Mouse (Mus musculus): ENCODE data around the gene Tes. TPM values are rescaled to one million over a fixed set of nuclear protein-coding genes. Genes with fewer than 3 reads are reported as not detected.

Gene Tes
- 74.2 and 79.4 TPM in 2 replicates for polyA plus RNA-seq (2015; fragmentation: Nextera tagmentation; extraction: Ambion mirVana)

DNA sequence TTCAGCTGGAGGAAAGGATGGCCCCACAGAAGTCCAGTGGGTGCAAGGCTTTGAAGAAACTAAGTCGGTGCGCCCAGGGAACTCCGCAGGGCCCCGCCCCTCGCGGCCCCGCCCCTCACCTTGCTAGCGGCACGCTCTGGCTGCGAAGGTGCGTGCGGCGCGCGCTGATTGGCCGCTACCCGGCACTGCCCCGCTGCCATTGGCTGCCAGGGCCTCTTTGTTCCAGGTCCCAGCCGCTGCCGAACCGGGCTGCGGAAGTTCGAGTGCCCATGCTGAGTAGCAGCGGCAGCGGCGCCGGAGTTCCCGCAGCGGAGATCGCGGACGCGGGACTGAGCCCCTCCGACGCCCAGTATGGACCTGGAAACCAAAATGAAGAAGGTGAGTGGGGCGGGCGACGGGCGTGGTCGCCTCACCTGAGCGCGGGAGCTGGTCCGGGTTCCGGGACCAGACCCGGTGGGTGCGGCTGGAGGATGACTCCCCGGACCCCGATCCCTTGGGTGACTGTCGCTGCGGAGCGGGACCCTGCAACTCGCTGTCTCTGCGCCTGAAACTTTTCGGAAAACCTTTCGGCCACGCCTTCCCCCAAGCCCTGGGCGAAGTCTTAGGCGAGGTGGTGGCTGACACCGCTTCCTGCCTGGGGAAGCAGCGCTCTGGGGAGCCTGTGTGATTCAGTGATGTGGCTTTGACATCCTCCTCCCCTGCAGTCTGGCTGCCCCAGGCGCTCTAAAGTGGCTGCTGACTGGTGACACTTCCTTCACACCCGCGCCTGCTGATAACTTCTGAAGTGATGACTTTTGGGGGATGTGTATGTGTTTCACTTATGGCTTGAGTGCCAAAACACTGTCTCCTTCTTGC lies at the start of gene Tes:
TSS of gene Tes (plus strand) at position 214 of the 855 bp plus-strand sequence.
- Histone ChIP-seq H3K9me3 (ENCODE audit: control insufficient read depth) (no peaks in the 10 kb centered on the region), H3K27ac (ENCODE audit: low read depth, low read length) (peak within 1 kb of the TSS; percentile 83), H3K4me2 (replicated peaks; ENCODE audit: low read depth) (peak within 1 kb of the TSS; percentile 89), H3K36me3 (ENCODE audit: control insufficient read depth, insufficient read depth) (no peaks in the 10 kb centered on the region), H3K4me1 (replicated peaks; ENCODE audit: control insufficient read depth, insufficient read depth, low read length) (no peaks in the 10 kb centered on the region), H3K4me3 (ENCODE audit: low read depth, low read length) (peak within 1 kb of the TSS; percentile 67), H3K9ac (ENCODE audit: low read depth, low read length) (peak within 1 kb of the TSS; percentile 80), H3K27me3 (replicated peaks; ENCODE audit: control insufficient read depth, insufficient read depth, low read length) (no peaks in the 10 kb centered on the region)
- peak; percentile 91 for ATAC-seq
- WGBS, result under 1% methylated on average over 63 of the region's 63 CpGs
- no peak for TF ChIP-seq CTCF (IDR thresholded peaks at IDR 0.05; ENCODE audit: low read depth)

DNA sequence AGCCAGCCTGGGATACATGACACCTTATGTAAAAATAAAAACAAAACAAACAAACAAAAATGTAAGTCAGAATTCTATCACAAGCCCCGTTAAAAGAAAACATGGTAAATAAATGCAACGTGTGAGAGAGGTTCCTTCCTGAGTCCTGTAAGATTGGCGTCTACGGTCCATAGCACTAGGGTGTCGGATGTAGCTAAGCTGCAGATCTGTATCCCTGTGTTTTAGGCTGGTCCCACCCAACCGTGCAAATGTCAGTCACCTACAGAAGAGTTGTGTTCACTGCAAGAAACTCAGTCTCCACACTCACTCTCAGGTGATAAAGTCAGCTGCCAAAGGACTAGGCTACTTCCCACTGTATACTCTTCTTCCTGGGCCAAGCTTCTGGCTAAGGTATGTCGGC lies 39.1 kb upstream of the Tes start:
- Histone ChIP-seq H3K27me3 (replicated peaks; ENCODE audit: control insufficient read depth, insufficient read depth, low read length) (no peaks in the 10 kb centered on the region), H3K27ac (ENCODE audit: low read depth, low read length) (no peak overlapping the region), H3K9ac (ENCODE audit: low read depth, low read length) (no peak overlapping the region), H3K4me1 (replicated peaks; ENCODE audit: control insufficient read depth, insufficient read depth, low read length) (no peaks in the 10 kb centered on the region), H3K9me3 (ENCODE audit: control insufficient read depth) (no peaks in the 10 kb centered on the region), H3K4me3 (ENCODE audit: low read depth, low read length) (no peak overlapping the region), H3K4me2 (replicated peaks; ENCODE audit: low read depth) (no peak overlapping the region), H3K36me3 (ENCODE audit: control insufficient read depth, insufficient read depth) (no peaks in the 10 kb centered on the region)
- no peak for ATAC-seq
- TF ChIP-seq CTCF (IDR thresholded peaks at IDR 0.05; ENCODE audit: low read depth), result no peak
- WGBS, result 73% methylated on average over 7 of the region's 7 CpGs

DNA sequence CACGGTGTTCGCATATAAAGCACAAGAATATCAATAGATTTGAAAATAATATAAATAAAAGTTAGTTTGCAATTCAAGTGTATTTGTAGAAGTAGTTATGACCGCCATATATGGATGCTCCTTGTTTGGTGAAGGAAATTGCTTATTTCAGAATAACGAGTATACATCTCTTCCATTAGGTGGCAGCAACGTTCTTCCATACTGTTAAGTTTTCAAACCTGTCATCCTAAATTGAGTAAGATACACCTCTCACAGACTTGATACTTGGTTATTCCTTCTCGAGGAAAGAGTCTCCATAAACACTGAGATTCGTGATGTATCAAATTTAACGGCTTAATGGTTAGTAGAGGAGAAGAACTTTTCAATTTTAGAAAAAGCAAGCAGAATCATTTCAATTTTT lies 37.4 kb upstream of the Tes start:
- no peaks in the 10 kb centered on the region for H3K36me3 ChIP-seq (ENCODE audit: control insufficient read depth, insufficient read depth)
- no peak for ATAC-seq
- H3K9me3 ChIP-seq (ENCODE audit: control insufficient read depth), result no peaks in the 10 kb centered on the region
- H3K9ac ChIP-seq (ENCODE audit: low read depth, low read length), result no peak overlapping the region
- no peak overlapping the region for H3K4me2 ChIP-seq (replicated peaks; ENCODE audit: low read depth)
- peak; percentile 85 for TF ChIP-seq CTCF (IDR thresholded peaks at IDR 0.05; ENCODE audit: low read depth)
- WGBS, result 14% methylated on average over 8 of the region's 8 CpGs
- H3K27me3 ChIP-seq (replicated peaks; ENCODE audit: control insufficient read depth, insufficient read depth, low read length), result no peaks in the 10 kb centered on the region
- no peaks in the 10 kb centered on the region for H3K4me1 ChIP-seq (replicated peaks; ENCODE audit: control insufficient read depth, insufficient read depth, low read length)
- no peak overlapping the region for H3K27ac ChIP-seq (ENCODE audit: low read depth, low read length)
- H3K4me3 ChIP-seq (ENCODE audit: low read depth, low read length), result no peak overlapping the region

DNA sequence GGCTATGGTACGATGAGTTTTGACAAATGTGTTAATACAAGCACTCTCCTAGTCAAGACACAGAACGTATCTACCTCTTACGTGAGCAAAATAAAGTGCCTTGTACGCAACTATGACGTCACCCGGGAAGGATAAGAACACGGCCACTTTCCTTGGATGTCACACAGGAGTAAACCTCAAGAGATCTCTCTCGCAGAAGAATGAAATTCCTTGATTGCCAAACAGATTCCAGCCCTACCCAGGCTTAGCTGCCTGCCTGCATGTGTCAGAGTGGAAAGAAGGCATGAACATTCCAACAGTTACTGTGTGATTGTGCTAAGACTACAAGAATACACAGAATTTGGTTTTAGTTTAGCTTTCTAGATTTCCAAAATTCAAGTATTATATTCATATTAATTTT lies 36.1 kb upstream of the Tes start:
- ATAC-seq, result no peak
- Histone ChIP-seq H3K9me3 (ENCODE audit: control insufficient read depth) (no peaks in the 10 kb centered on the region), H3K27me3 (replicated peaks; ENCODE audit: control insufficient read depth, insufficient read depth, low read length) (no peaks in the 10 kb centered on the region), H3K4me1 (replicated peaks; ENCODE audit: control insufficient read depth, insufficient read depth, low read length) (no peaks in the 10 kb centered on the region), H3K4me3 (ENCODE audit: low read depth, low read length) (no peak overlapping the region), H3K4me2 (replicated peaks; ENCODE audit: low read depth) (no peak overlapping the region), H3K9ac (ENCODE audit: low read depth, low read length) (no peak overlapping the region), H3K27ac (ENCODE audit: low read depth, low read length) (no peak overlapping the region), H3K36me3 (ENCODE audit: control insufficient read depth, insufficient read depth) (no peaks in the 10 kb centered on the region)
- 79% methylated on average over 8 of the region's 8 CpGs for WGBS
- no peak for TF ChIP-seq CTCF (IDR thresholded peaks at IDR 0.05; ENCODE audit: low read depth)

DNA sequence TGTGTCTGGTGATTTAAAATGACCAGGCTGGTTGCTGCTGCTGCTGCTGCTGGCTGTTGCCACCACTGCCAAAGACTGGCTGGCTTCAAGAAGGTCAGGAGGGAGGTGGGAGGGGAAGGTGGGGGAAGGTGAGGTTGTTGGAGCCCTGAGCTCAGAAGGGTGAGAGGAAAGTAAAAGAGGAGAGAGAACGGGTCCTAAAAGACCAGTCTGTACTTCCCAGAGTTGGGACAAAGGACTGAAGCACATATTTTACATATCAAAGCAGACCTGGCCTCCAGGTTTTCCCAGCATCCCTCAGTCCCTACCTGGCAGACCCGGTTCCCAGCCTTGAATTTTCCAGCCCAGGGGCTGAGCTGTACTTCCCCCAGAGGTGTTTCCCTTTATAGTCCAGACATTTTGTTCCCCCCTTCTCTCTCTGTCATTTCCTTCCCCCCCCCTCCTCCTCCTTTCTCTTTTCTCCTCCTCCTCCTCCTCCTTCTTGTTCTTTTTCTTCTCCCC lies 32.7 kb upstream of the Tes start:
- Histone ChIP-seq H3K27ac (ENCODE audit: low read depth, low read length) (no peak overlapping the region), H3K4me2 (replicated peaks; ENCODE audit: low read depth) (no peak overlapping the region), H3K4me3 (ENCODE audit: low read depth, low read length) (no peak overlapping the region), H3K36me3 (ENCODE audit: control insufficient read depth, insufficient read depth) (no peaks in the 10 kb centered on the region), H3K9me3 (ENCODE audit: control insufficient read depth) (no peaks in the 10 kb centered on the region), H3K27me3 (replicated peaks; ENCODE audit: control insufficient read depth, insufficient read depth, low read length) (no peaks in the 10 kb centered on the region), H3K9ac (ENCODE audit: low read depth, low read length) (no peak overlapping the region), H3K4me1 (replicated peaks; ENCODE audit: control insufficient read depth, insufficient read depth, low read length) (no peaks in the 10 kb centered on the region)
- ATAC-seq, result no peak
- TF ChIP-seq CTCF (IDR thresholded peaks at IDR 0.05; ENCODE audit: low read depth), result no peak
- 19% methylated on average over 2 of the region's 2 CpGs for WGBS

DNA sequence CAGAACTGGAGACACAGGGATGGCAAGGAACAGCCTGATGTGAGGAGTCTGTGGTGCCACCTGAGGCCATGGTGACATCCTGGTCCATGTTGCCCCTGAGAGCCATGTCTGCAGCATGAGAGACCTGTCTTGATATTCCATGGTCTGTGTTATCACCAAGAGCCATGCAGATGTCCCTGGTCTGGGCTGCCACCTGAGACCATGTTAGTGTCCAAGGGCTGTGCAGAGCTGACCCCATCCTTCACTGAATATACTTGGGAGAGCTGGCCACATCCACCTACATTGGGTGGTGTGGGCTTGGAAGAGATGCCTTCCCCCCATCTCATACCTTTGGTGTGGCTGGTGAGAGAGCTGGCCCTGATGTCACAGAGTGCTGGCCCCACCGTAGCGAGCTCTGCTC lies 30.9 kb upstream of the Tes start:
- no peaks in the 10 kb centered on the region for H3K4me1 ChIP-seq (replicated peaks; ENCODE audit: control insufficient read depth, insufficient read depth, low read length)
- WGBS, result 72% methylated on average over 2 of the region's 2 CpGs
- no peak for ATAC-seq
- no peak overlapping the region for H3K4me2 ChIP-seq (replicated peaks; ENCODE audit: low read depth)
- TF ChIP-seq CTCF (IDR thresholded peaks at IDR 0.05; ENCODE audit: low read depth), result no peak
- H3K27ac ChIP-seq (ENCODE audit: low read depth, low read length), result no peak overlapping the region
- H3K9ac ChIP-seq (ENCODE audit: low read depth, low read length), result no peak overlapping the region
- no peaks in the 10 kb centered on the region for H3K9me3 ChIP-seq (ENCODE audit: control insufficient read depth)
- H3K36me3 ChIP-seq (ENCODE audit: control insufficient read depth, insufficient read depth), result no peaks in the 10 kb centered on the region
- H3K27me3 ChIP-seq (replicated peaks; ENCODE audit: control insufficient read depth, insufficient read depth, low read length), result no peaks in the 10 kb centered on the region
- H3K4me3 ChIP-seq (ENCODE audit: low read depth, low read length), result no peak overlapping the region

Data from intestine, postnatal 0 days (tissue).